Mouse (Mus musculus): ENCODE results near the gene H2afy. TPM values are rescaled to one million over a fixed set of nuclear protein-coding genes. Genes with fewer than 3 reads are reported as not detected.
A peak's percentile ranks its signal among the peaks of the same experiment; 100 is the strongest.

The H2afy gene
- polyA plus RNA-seq, 1 experiment = 316 TPM

DNA sequence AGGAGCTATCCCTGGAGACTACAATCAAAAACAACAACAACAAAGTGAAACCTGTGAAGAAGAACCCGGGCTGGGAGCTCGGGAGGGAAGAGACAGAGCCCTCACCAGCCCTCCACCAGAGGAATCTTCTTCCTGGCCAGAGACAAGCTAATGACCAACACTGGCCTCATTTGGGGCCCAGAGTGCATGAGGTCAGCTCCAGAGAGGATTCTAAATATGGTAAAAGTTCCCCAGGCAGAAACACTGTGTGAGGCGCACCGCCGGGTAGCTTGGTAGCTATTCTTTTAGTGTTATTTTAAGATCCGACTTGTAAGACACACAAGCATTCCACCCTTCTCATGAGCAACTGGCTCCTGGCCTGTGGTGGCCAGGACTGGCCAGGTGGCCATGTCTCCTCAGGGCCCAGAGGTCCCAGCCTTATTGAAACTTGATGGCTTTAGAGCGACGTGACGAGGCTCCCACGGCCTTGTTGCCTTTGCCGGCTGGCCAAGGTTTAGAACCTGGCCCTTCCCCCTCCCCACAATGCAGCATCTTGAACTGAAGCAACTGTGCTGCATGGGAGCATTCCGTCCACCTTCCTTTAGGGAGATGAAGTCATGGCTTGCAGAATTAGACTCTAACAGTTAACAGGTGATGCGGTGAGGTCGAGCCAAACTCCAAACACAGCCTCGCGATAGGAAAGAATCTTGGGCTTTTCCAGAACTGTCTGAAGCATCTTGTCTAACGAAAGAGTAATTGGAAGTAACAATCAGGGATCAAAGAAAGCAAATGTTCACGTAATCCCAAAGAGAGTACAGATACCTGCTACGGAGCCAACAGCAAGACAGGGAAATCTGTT is 25.2 kb downstream of the H2afy start:
- Histone ChIP-seq H3K36me3 (ENCODE audit: control insufficient read depth, insufficient read depth, low read length) (peaks cover 4% of the 10 kb centered on the region; the same call in 1 of the 2 replicates), H3K4me3 (ENCODE audit: control insufficient read depth, insufficient read depth, low read length) (no peak overlapping the region), H3K4me1 (replicated peaks; ENCODE audit: control insufficient read depth, insufficient read depth, low read length) (peaks cover 20% of the 10 kb centered on the region), H3K27me3 (ENCODE audit: control insufficient read depth, insufficient read depth, low read length) (no peaks in the 10 kb centered on the region), H3K27ac (ENCODE audit: control insufficient read depth, insufficient read depth, low read length) (no peak overlapping the region)
- TF ChIP-seq CTCF (IDR thresholded peaks at IDR 0.05; ENCODE audit: borderline replicate concordance, control insufficient read depth, extremely low read depth, insufficient read depth, low read length, poor library complexity) (no peak), POLR2A (IDR thresholded peaks at IDR 0.05; ENCODE audit: control insufficient read depth, extremely low read depth, insufficient read depth, low read length, poor library complexity) (no peak)
- no peak for DNase-seq
- 93% methylated on average over 19 of the region's 19 CpGs for WGBS

DNA sequence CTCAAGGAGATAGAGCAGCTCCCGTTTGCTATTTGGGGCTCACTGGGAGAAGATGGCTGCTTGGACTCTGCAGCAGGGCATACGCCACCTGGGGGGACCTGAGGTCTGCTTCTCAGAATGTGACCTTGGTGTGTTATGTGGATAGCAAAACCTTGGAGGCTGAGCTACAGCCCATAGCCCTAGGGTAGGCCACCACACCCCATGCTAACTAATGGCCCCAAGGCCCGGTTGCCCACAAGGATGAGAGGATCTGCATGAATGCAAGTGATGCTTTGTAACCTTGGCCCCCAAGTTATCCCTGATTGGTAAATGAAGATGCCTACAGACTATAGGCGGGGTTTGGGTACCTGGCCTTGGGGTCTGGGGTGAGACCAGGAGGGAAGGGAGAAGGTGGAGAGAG is 26.5 kb downstream of the H2afy start:
- no peaks in the 10 kb centered on the region for H3K27me3 ChIP-seq (ENCODE audit: control insufficient read depth, insufficient read depth, low read length)
- H3K4me1 ChIP-seq (replicated peaks; ENCODE audit: control insufficient read depth, insufficient read depth, low read length) = peaks cover 26% of the 10 kb centered on the region
- DNase-seq = no peak
- no peak for TF ChIP-seq POLR2A (IDR thresholded peaks at IDR 0.05; ENCODE audit: control insufficient read depth, extremely low read depth, insufficient read depth, low read length, poor library complexity)
- TF ChIP-seq CTCF (IDR thresholded peaks at IDR 0.05; ENCODE audit: borderline replicate concordance, control insufficient read depth, extremely low read depth, insufficient read depth, low read length, poor library complexity) = no peak
- 92% methylated on average over 4 of the region's 4 CpGs for whole genome bisulfite sequencing
- no peak overlapping the region for H3K4me3 ChIP-seq (ENCODE audit: control insufficient read depth, insufficient read depth, low read length)
- peaks cover 4% of the 10 kb centered on the region; the same call in 1 of the 2 replicates for H3K36me3 ChIP-seq (ENCODE audit: control insufficient read depth, insufficient read depth, low read length)
- H3K27ac ChIP-seq (ENCODE audit: control insufficient read depth, insufficient read depth, low read length) = no peak overlapping the region

DNA sequence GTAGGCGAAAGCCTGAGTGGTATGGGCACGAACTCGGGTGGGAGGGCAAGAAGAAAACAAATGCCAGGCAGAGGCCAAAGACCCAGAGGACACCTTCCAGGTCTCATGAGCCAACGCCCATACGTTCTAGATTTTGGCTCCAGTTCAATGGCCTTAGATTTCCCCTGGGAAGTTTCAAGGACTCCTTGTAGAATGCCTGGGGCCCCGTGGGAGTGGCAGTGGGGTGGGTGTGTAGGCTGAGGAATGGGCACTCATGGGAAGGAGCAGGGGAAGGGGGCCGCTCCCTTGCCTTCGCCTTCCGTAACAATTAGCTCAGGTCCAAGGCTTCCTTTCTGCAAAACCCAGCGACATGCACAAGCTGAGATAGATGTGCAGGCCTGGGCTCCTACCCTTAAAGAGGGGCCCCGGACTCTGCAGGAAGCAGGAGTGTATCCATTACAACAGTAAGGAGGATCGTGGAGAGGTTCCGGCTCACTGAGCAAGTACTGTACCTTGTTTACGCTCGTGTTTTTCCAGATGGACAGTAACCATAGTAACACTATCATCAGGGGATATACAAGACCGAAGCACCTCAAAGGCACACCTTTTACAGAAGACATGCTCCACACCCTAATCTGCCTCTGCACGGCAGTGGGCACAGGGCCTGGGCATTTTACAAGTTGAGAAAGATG is 27.2 kb downstream of the H2afy start:
- H3K27ac ChIP-seq (ENCODE audit: control insufficient read depth, insufficient read depth, low read length) = no peak overlapping the region
- no peak for DNase-seq
- no peak overlapping the region for H3K4me3 ChIP-seq (ENCODE audit: control insufficient read depth, insufficient read depth, low read length)
- WGBS = 88% methylated on average over 17 of the region's 17 CpGs
- peaks cover 33% of the 10 kb centered on the region for H3K4me1 ChIP-seq (replicated peaks; ENCODE audit: control insufficient read depth, insufficient read depth, low read length)
- H3K27me3 ChIP-seq (ENCODE audit: control insufficient read depth, insufficient read depth, low read length) = no peaks in the 10 kb centered on the region
- peaks cover 6% of the 10 kb centered on the region for H3K36me3 ChIP-seq (ENCODE audit: control insufficient read depth, insufficient read depth, low read length)
- TF ChIP-seq POLR2A (IDR thresholded peaks at IDR 0.05; ENCODE audit: control insufficient read depth, extremely low read depth, insufficient read depth, low read length, poor library complexity) (no peak), CTCF (IDR thresholded peaks at IDR 0.05; ENCODE audit: borderline replicate concordance, control insufficient read depth, extremely low read depth, insufficient read depth, low read length, poor library complexity) (no peak)

DNA sequence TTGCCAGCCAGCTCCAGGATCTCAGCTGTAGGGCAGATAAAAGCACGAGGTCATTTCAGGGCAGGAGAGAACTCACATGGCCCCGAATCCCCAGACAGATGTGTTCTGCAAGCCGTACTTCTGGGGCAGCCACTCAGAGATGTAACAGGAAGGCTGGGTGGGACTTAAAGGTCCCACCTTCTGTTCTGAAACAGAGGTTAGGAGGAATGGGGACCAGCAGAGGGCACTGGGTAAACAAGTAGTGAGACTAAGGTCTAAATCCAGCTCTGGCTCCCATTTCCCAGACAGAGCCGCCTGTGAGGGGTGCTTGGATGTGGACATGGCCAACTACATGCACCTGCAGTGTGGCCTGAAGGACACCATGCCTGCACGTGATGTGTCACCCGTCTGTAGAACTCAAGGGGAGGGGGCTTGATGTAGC is 31.2 kb downstream of the H2afy start:
- Histone ChIP-seq H3K27me3 (ENCODE audit: control insufficient read depth, insufficient read depth, low read length) (no peaks in the 10 kb centered on the region), H3K4me3 (ENCODE audit: control insufficient read depth, insufficient read depth, low read length) (no peak overlapping the region), H3K36me3 (ENCODE audit: control insufficient read depth, insufficient read depth, low read length) (peaks cover 23% of the 10 kb centered on the region), H3K4me1 (replicated peaks; ENCODE audit: control insufficient read depth, insufficient read depth, low read length) (peaks cover 25% of the 10 kb centered on the region), H3K27ac (ENCODE audit: control insufficient read depth, insufficient read depth, low read length) (peak overlapping the region; percentile 65)
- peak; percentile 63 for DNase-seq
- WGBS = 11% methylated on average over 6 of the region's 6 CpGs
- TF ChIP-seq POLR2A (IDR thresholded peaks at IDR 0.05; ENCODE audit: control insufficient read depth, extremely low read depth, insufficient read depth, low read length, poor library complexity) = no peak
- peak; percentile 52; the same call in 1 of the 2 replicates for TF ChIP-seq CTCF (IDR thresholded peaks at IDR 0.05; ENCODE audit: borderline replicate concordance, control insufficient read depth, extremely low read depth, insufficient read depth, low read length, poor library complexity)

DNA sequence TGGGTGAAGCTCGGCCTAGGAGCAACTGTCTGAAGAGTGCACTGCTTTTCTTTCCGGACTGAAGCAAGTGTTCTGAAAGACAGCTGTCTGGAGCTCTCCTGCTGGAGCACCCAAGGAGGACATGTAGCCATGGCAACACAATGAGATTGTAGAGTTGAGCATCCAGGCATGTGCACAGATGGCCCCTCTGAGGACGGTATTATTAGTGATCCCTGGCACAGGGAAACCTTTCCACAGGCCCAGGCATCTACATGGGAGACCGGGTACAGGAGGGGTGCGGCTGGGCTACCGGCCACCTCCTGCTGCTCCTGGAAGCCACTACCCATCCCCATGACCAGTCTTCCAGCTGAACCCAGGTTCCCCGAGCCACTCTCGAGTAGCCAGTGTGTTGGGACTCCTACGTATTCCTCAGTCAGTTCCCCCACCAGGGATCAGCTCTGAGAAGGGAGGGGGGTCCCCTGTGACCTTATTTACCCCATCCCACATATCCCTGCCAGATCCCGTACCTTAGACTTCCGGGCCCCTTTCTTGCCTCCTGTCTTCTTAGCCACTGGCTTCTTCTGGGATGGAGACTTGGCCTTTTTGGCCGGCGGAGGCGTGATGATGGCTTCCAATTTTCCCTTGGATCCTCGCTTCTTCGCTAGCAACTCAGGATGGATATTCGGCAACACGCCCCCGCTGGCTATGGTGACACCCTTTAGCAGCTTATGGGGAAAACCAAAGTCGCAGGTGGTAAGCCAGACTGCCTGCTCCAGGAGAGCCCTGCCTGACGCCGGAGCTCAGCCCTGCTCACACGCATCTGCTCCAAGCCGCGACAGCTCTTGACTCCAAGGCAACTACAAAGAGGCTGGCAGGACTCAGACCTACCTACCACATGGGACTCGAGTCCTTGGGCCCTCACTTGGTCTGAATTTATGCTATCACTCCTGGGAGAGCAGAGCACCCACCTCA is 32.1 kb downstream of the H2afy start:
- Histone ChIP-seq H3K4me1 (replicated peaks; ENCODE audit: control insufficient read depth, insufficient read depth, low read length) (peaks cover 25% of the 10 kb centered on the region), H3K4me3 (ENCODE audit: control insufficient read depth, insufficient read depth, low read length) (no peak overlapping the region), H3K36me3 (ENCODE audit: control insufficient read depth, insufficient read depth, low read length) (peaks cover 25% of the 10 kb centered on the region), H3K27ac (ENCODE audit: control insufficient read depth, insufficient read depth, low read length) (peak overlapping the region; percentile 65; the same call in 1 of the 2 replicates), H3K27me3 (ENCODE audit: control insufficient read depth, insufficient read depth, low read length) (no peaks in the 10 kb centered on the region)
- TF ChIP-seq CTCF (IDR thresholded peaks at IDR 0.05; ENCODE audit: borderline replicate concordance, control insufficient read depth, extremely low read depth, insufficient read depth, low read length, poor library complexity) (no peak), POLR2A (IDR thresholded peaks at IDR 0.05; ENCODE audit: control insufficient read depth, extremely low read depth, insufficient read depth, low read length, poor library complexity) (no peak)
- 94% methylated on average over 26 of the region's 26 CpGs for WGBS
- DNase-seq = peak; percentile 12

DNA sequence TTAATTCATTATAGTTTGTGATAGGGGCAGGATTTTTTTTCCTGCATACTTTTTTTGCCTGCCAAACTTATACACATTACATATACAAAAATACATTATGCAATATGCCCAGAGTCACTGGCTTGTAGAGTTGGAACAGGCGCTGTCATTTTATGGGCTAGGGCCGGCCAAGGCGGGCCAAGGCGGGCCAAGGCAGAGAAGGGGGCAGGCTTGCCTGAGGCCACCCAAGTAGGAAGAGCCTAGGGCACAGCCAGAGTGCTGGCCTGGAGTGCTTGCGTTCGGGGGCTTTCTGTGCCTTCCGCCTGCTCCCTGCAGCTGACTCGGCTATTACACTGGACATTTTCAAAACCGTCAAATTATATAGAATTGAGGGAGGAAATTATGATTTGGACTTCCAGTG is 34.0 kb downstream of the H2afy start:
- no peak for DNase-seq
- WGBS = over 99% methylated on average over 9 of the region's 9 CpGs
- no peaks in the 10 kb centered on the region for H3K27me3 ChIP-seq (ENCODE audit: control insufficient read depth, insufficient read depth, low read length)
- peaks cover 25% of the 10 kb centered on the region for H3K36me3 ChIP-seq (ENCODE audit: control insufficient read depth, insufficient read depth, low read length)
- TF ChIP-seq POLR2A (IDR thresholded peaks at IDR 0.05; ENCODE audit: control insufficient read depth, extremely low read depth, insufficient read depth, low read length, poor library complexity) (no peak), CTCF (IDR thresholded peaks at IDR 0.05; ENCODE audit: borderline replicate concordance, control insufficient read depth, extremely low read depth, insufficient read depth, low read length, poor library complexity) (no peak)
- H3K4me1 ChIP-seq (replicated peaks; ENCODE audit: control insufficient read depth, insufficient read depth, low read length) = peaks cover 25% of the 10 kb centered on the region
- H3K4me3 ChIP-seq (ENCODE audit: control insufficient read depth, insufficient read depth, low read length) = no peak overlapping the region
- H3K27ac ChIP-seq (ENCODE audit: control insufficient read depth, insufficient read depth, low read length) = no peak overlapping the region

Measured in thymus, adult 2 months (tissue).